Comparison of ENCODE assay signal across 24 mouse cellular contexts in the genomic region with DNA sequence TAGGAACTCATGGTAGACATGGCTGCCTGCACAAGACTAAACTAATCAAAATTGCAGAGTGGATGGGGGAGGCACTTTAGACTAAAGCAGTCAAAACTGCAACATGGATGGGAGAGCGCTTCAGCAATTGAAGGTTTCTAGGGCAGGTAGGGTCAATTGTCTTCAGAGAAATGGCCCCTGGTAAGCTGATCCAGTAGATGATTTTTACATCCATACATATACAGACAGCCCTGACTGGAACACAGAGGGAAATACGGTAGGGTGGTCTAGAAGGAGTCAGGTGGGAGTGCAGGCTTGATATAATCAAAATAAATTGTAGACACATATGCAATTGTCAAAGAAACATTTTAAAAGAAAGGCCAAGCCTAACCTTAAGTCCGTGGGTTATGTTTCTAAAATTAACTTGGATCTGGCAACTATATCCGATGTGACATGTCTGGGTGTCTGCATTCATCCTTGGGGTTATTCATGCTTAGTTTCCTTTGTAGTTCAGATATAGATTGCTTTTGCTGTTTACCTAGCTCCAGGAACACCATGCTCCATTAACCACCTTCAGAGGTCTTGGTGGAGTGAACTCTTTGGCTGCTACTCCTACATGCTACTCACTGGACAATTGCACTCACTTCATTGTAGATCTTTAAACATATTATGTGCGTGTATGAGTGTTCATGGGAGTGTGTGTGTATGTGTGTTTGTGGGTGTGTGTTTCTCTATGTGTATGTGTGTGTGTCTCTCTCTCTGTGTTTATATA.
"Had no signal": no experiment of that assay in that cellular context is flagged by ENCODE, and none has a peak within 500 bp of the region (broad histone marks: within the 10 kb centered on the region; RNA-seq: fewer than 3 reads in every experiment).

No protein-coding gene starts in this region.

- H3K27me3 ChIP-seq: heart, embryonic 13.5 days; heart, embryonic 15.5 days; hindbrain, embryonic 13.5 days; hindbrain, embryonic 15.5 days; intestine, embryonic 15.5 days; limb, embryonic 13.5 days; limb, embryonic 15.5 days; liver, embryonic 12.5 days had no signal

- ATAC-seq: forebrain, postnatal 0 days; hindbrain, postnatal 0 days; intestine, embryonic 15.5 days; liver, embryonic 12.5 days had no signal

- H3K4me2 ChIP-seq: heart, embryonic 11.5 days; heart, embryonic 13.5 days; heart, embryonic 15.5 days; hindbrain, embryonic 13.5 days; hindbrain, embryonic 15.5 days; intestine, embryonic 15.5 days; limb, embryonic 13.5 days; limb, embryonic 15.5 days; liver, embryonic 12.5 days had no signal

- H3K4me1 ChIP-seq: limb, embryonic 15.5 days had no signal

- DNase-seq: forebrain, postnatal 0 days; gastrocnemius, postnatal 14 days; gastrocnemius, postnatal 36 days; heart, adult 11 months; heart, adult 2 months; heart, postnatal 14 days; heart, postnatal 36 days; kidney, adult 11 months; kidney, adult 8-10 months; kidney, postnatal 10 days; layer of hippocampus, adult 9-11 months; layer of hippocampus, postnatal 36 days; left cerebral cortex, postnatal 4 days had no signal

- H3K27ac ChIP-seq: heart, adult 2 months; heart, embryonic 13.5 days; heart, embryonic 15.5 days; hindbrain, embryonic 13.5 days; hindbrain, embryonic 15.5 days; hindbrain, postnatal 0 days; intestine, embryonic 15.5 days; limb, embryonic 13.5 days; limb, embryonic 15.5 days; liver, embryonic 12.5 days; liver, embryonic 14.5 days had no signal

- H3K36me3 ChIP-seq: heart, embryonic 13.5 days; heart, embryonic 15.5 days; hindbrain, embryonic 13.5 days; hindbrain, embryonic 15.5 days; intestine, embryonic 15.5 days; limb, embryonic 13.5 days; limb, embryonic 15.5 days; liver, embryonic 12.5 days had no signal

- H3K9me3 ChIP-seq: heart, embryonic 13.5 days; heart, embryonic 15.5 days; hindbrain, embryonic 13.5 days; hindbrain, embryonic 15.5 days; intestine, embryonic 15.5 days; limb, embryonic 13.5 days; limb, embryonic 15.5 days; liver, embryonic 12.5 days had no signal

- H3K9ac ChIP-seq: forebrain, postnatal 0 days; heart, embryonic 13.5 days; heart, embryonic 15.5 days; hindbrain, embryonic 13.5 days; hindbrain, embryonic 15.5 days; intestine, embryonic 15.5 days; limb, embryonic 13.5 days; limb, embryonic 15.5 days; liver, embryonic 12.5 days; liver, embryonic 14.5 days had no signal

- H3K4me3 ChIP-seq: heart, adult 2 months; heart, embryonic 13.5 days; heart, embryonic 15.5 days; hindbrain, embryonic 13.5 days; hindbrain, embryonic 15.5 days; intestine, embryonic 15.5 days; limb, embryonic 13.5 days; limb, embryonic 15.5 days; liver, embryonic 12.5 days had no signal
